Mouse (Mus musculus) forebrain, embryonic 15.5 days (tissue): ENCODE measurements around the gene Cilp. TPM values are rescaled to one million over a fixed set of nuclear protein-coding genes. Genes with fewer than 3 reads are reported as not detected.
"Not testable (repeated sequence)": the region's sequence is repeated elsewhere in the genome, so short reads cannot be mapped to it uniquely, and the experiment has no call there.

Experiments
- ATAC-seq: fragments of 200-750 bp; cut with Nextera tagmentation; replicated peaks from 2 replicates; pipeline ENCODE4 v1.8.0; 2017; ENCODE audit warnings: mild to moderate bottlenecking, moderate TSS enrichment, moderate library complexity
- H3K27ac ChIP-seq: fragments of 300-500 bp; sonication (generic); replicated peaks from 2 replicates; pipeline ENCODE4 v1.5.1; 2015; ENCODE audit warnings: mild to moderate bottlenecking, inconsistent platforms
- H3K27me3 ChIP-seq: fragments of 300-500 bp; sonication (generic); 2 replicates; pipeline ENCODE4 v1.6.1; 2015; ENCODE audit warnings: inconsistent platforms
- H3K36me3 ChIP-seq: fragments of 300-500 bp; sonication (generic); 2 replicates; pipeline ENCODE4 v1.6.1; 2015; ENCODE audit warnings: mild to moderate bottlenecking, inconsistent platforms
- H3K4me1 ChIP-seq: fragments of 300-500 bp; sonication (generic); 2 replicates; pipeline ENCODE4 v1.6.1; 2015; ENCODE audit warnings: inconsistent platforms
- H3K4me2 ChIP-seq: fragments of 300-500 bp; sonication (generic); replicated peaks from 2 replicates; pipeline ENCODE4 v1.6.1; 2015; ENCODE audit warnings: mild to moderate bottlenecking, inconsistent platforms
- H3K4me3 ChIP-seq: fragments of 300-500 bp; sonication (generic); 2 replicates; pipeline ENCODE4 v1.5.1; 2015; ENCODE audit warnings: mild to moderate bottlenecking, inconsistent platforms
- H3K9ac ChIP-seq: fragments of 300-500 bp; sonication (generic); replicated peaks from 2 replicates; pipeline ENCODE4 v1.6.1; 2015; ENCODE audit warnings: mild to moderate bottlenecking, inconsistent platforms
- H3K9me3 ChIP-seq: fragments of 300-500 bp; sonication (generic); 2 replicates; pipeline ENCODE4 v1.6.1; 2016; ENCODE audit warnings: inconsistent platforms
- WGBS: fragments of 180-500 bp; shearing (Covaris S2); methylation state at CpG from one replicate; pipeline ENCODE4 v1.1.7; 2015; ENCODE audit warnings: mixed read lengths; 5-methylcytosine and 5-hydroxymethylcytosine counted together
- polyA plus RNA-seq: library from polyadenylated mRNA; unstranded; fragments of >200 nt; fragmentation: Nextera tagmentation; extraction: Ambion mirVana; gene quantifications from 2 replicates; pipeline ENCODE4 v1.2.1, GENCODE M21; 2015

Cilp gene
- polyA plus RNA-seq, result 0.42 and 0.55 TPM in 2 replicates

DNA sequence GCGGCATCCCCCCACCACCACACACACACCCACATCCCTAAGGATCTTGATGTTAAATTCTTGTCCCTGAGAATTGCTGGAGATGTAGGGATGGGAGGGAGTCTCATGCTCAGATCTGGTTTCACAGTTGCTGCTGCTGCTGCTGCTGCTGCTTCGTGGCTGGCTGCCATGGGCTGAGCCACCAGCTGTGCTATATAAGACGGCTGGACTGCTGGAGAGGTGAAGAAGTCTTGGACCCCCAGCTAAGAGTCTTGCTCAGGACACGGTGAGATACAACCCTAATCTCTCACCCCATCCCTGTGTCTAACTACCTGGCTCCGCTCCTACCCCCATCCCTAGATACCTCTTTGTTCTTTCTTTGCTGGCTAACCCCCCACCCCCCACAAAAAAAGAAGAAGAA is at the start of gene Cilp:
TSS of gene Cilp (plus strand) at position 222 of the 400 bp plus-strand sequence.
- H3K4me2 ChIP-seq, result no peak within 1 kb of the TSS
- H3K4me1 ChIP-seq, result peaks cover 25% of the 10 kb centered on the region
- no peak within 1 kb of the TSS for H3K27ac ChIP-seq
- no peaks in the 10 kb centered on the region for H3K9me3 ChIP-seq
- no peaks in the 10 kb centered on the region for H3K36me3 ChIP-seq
- no peak within 1 kb of the TSS for H3K9ac ChIP-seq
- no peak for ATAC-seq
- H3K27me3 ChIP-seq, result no peaks in the 10 kb centered on the region
- H3K4me3 ChIP-seq, result no peak within 1 kb of the TSS
- WGBS, result 45% methylated on average over 5 of the region's 5 CpGs

DNA sequence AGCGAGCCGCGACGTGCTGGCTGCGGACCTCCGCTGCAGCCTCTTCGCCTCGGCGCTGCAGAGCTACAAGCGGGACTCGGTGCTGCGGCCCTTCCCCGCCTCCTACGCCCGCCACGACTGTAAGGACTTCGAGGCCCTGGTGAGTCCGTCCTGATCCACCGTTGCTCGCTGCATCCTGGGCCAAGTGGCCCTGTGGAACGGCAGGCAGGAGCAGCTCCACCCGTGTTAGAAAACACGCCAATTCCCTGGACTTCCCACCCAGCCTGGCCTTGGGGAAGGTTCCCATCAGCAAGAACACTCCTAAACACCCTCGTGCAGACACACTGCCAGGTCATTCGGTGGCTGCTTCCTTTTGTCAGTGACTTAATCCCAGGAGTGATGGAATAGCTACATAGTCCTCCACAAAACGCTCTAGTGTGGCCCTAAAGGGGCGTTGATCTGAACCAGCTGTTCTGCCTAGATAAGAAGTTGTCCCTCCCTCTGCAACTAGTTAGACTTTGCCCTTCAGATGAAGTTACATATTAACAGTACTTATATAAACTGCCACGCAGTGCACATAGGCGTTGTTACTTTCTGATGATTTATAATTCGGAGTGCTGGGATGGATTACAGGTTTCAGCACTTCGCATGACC is 49.4 kb upstream of the Cilp start:
- ATAC-seq, result no peak
- H3K36me3 ChIP-seq, result no peaks in the 10 kb centered on the region
- peak overlapping the region; percentile 73 for H3K4me3 ChIP-seq
- WGBS, result 13% methylated on average over 28 of the region's 31 CpGs
- H3K27ac ChIP-seq, result peak overlapping the region; percentile 79
- no peaks in the 10 kb centered on the region for H3K9me3 ChIP-seq
- H3K9ac ChIP-seq, result peak overlapping the region; percentile 86
- no peaks in the 10 kb centered on the region for H3K27me3 ChIP-seq
- H3K4me2 ChIP-seq, result peak overlapping the region; percentile 93
- H3K4me1 ChIP-seq, result peaks cover 8% of the 10 kb centered on the region

- 68% methylated on average over 8 of the region's 8 CpGs for WGBS
These were observed 48.0 kb upstream of the Cilp start for GRCm38 (mm10) chr9:65216972-65217371.

GRCm38 (mm10) chr9:65217661-65218060 is 47.3 kb upstream of the Cilp start:
- peaks cover 8% of the 10 kb centered on the region for H3K4me1 ChIP-seq
- no peaks in the 10 kb centered on the region for H3K9me3 ChIP-seq
- no peaks in the 10 kb centered on the region for H3K36me3 ChIP-seq
- H3K9ac ChIP-seq, result no peak overlapping the region
- no peaks in the 10 kb centered on the region for H3K27me3 ChIP-seq
- no peak overlapping the region for H3K4me3 ChIP-seq
- no peak overlapping the region for H3K4me2 ChIP-seq
- no peak for ATAC-seq
- WGBS, result 80% methylated on average over 6 of the region's 6 CpGs
- no peak overlapping the region for H3K27ac ChIP-seq

More at GRCm38 (mm10) chr9:65216972-65217371, 48.0 kb upstream of the Cilp start:
- Histone ChIP-seq H3K4me3 (no peak overlapping the region), H3K27me3 (no peaks in the 10 kb centered on the region), H3K9ac (no peak overlapping the region), H3K4me1 (peaks cover 8% of the 10 kb centered on the region), H3K27ac (no peak overlapping the region), H3K4me2 (no peak overlapping the region), H3K36me3 (no peaks in the 10 kb centered on the region), H3K9me3 (no peaks in the 10 kb centered on the region)
- no peak for ATAC-seq

- no peak overlapping the region for H3K27ac ChIP-seq
- H3K4me1 ChIP-seq, result peaks cover 8% of the 10 kb centered on the region
- no peak for ATAC-seq
- no peaks in the 10 kb centered on the region for H3K9me3 ChIP-seq
- WGBS, result 56% methylated on average over 1 of the region's 1 CpGs
- H3K27me3 ChIP-seq, result no peaks in the 10 kb centered on the region
- no peak overlapping the region for H3K4me2 ChIP-seq
- no peak overlapping the region for H3K4me3 ChIP-seq
- H3K9ac ChIP-seq, result no peak overlapping the region
- H3K36me3 ChIP-seq, result no peaks in the 10 kb centered on the region
These were observed 46.1 kb upstream of the Cilp start for GRCm38 (mm10) chr9:65218916-65219315.

GRCm38 (mm10) chr9:65220398-65220797 is 44.6 kb upstream of the Cilp start:
- not testable (repeated sequence) for H3K4me2 ChIP-seq, H3K9ac ChIP-seq, H3K27me3 ChIP-seq, H3K4me3 ChIP-seq, ATAC-seq, H3K4me1 ChIP-seq, H3K9me3 ChIP-seq, H3K36me3 ChIP-seq, H3K27ac ChIP-seq
- WGBS, result 38% methylated on average over 3 of the region's 3 CpGs

DNA sequence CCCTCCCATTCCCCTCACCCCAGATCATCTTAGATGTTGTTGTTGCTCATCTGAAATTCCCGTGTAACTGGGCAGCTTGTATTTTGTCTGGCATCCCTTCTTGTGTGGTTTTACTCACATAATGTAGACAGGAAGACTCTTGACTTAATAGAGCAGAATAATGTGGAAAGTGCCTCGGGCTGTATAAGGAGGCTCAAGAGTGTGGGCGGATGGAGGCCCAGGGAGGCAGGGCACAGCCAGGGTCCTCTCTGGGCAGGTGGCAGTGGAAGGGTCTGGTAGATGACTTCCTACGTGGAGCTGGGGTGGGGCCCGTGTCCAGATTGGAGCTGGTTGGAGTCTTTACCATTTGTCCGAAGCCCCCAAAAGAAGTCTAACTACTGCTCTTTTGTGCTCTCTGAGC is 41.1 kb upstream of the Cilp start:
- WGBS, result 78% methylated on average over 6 of the region's 6 CpGs
- no peak overlapping the region for H3K4me3 ChIP-seq
- no peak overlapping the region for H3K4me2 ChIP-seq
- H3K36me3 ChIP-seq, result no peaks in the 10 kb centered on the region
- no peaks in the 10 kb centered on the region for H3K27me3 ChIP-seq
- H3K27ac ChIP-seq, result no peak overlapping the region
- no peak overlapping the region for H3K9ac ChIP-seq
- no peak for ATAC-seq
- H3K9me3 ChIP-seq, result no peaks in the 10 kb centered on the region
- no peaks in the 10 kb centered on the region for H3K4me1 ChIP-seq

DNA sequence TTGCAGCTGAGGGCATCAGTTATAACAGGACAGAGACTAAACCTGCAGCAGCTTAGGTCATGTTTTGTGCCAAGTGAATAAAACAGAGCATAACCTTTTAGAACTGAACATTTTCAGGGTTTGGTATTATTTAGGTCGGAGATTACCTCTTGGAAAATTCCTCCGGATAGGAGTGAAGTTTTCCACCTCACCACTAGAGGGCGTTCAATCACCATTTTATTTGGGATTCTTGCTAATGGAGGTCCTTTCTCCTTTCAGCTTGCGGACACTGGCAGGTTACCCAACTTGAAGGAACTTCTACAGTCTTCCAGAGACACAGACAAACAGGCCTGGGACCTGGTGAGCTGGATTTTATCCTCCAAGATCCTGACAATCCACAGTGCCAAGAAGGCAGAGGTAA is 39.2 kb upstream of the Cilp start:
- no peak for ATAC-seq
- 22% methylated on average over 4 of the region's 4 CpGs for WGBS
- Histone ChIP-seq H3K4me1 (no peaks in the 10 kb centered on the region), H3K4me2 (no peak overlapping the region), H3K9me3 (no peaks in the 10 kb centered on the region), H3K4me3 (no peak overlapping the region), H3K36me3 (no peaks in the 10 kb centered on the region), H3K27me3 (no peaks in the 10 kb centered on the region), H3K27ac (no peak overlapping the region), H3K9ac (no peak overlapping the region)

- no peak overlapping the region for H3K9ac ChIP-seq
- H3K9me3 ChIP-seq, result no peaks in the 10 kb centered on the region
- no peaks in the 10 kb centered on the region for H3K27me3 ChIP-seq
- H3K4me3 ChIP-seq, result no peak overlapping the region
- 76% methylated on average over 6 of the region's 6 CpGs for WGBS
- no peak overlapping the region for H3K27ac ChIP-seq
- no peak overlapping the region for H3K4me2 ChIP-seq
- no peaks in the 10 kb centered on the region for H3K36me3 ChIP-seq
- H3K4me1 ChIP-seq, result no peaks in the 10 kb centered on the region
- no peak for ATAC-seq
These were observed 34.7 kb upstream of the Cilp start for GRCm38 (mm10) chr9:65230250-65230649.

DNA sequence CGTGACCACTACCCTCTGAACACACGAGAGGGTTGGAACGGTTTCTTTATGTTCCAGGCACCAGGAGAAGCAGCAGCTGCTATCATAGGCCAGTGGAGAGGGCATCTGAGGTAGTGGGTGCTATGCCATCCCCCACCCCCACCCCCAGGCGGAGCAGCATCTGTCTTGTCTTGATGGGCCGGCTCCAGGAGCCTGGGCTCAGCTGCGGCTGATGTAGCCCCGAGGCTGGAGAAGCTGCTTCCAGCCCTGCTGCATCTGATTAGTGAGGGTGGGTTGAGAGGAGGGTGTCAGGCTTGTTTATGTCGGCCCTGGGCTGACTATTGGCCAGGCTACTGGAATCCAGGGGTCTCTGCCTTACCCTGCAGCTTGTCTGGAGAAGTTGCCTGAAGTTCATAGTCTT is 33.7 kb upstream of the Cilp start:
- Histone ChIP-seq H3K4me2 (no peak overlapping the region), H3K27me3 (no peaks in the 10 kb centered on the region), H3K4me1 (no peaks in the 10 kb centered on the region), H3K9ac (no peak overlapping the region), H3K36me3 (no peaks in the 10 kb centered on the region), H3K4me3 (no peak overlapping the region), H3K9me3 (no peaks in the 10 kb centered on the region), H3K27ac (no peak overlapping the region)
- WGBS, result 64% methylated on average over 8 of the region's 8 CpGs
- ATAC-seq, result no peak

- Histone ChIP-seq H3K36me3 (no peaks in the 10 kb centered on the region), H3K27ac (no peak overlapping the region), H3K4me3 (no peak overlapping the region), H3K9me3 (no peaks in the 10 kb centered on the region), H3K27me3 (no peaks in the 10 kb centered on the region), H3K4me1 (peaks cover 3% of the 10 kb centered on the region; the same call in 1 of the 2 replicates), H3K4me2 (no peak overlapping the region), H3K9ac (no peak overlapping the region)
- no peak for ATAC-seq
- 92% methylated on average over 9 of the region's 9 CpGs for WGBS
These were observed 31.6 kb upstream of the Cilp start for GRCm38 (mm10) chr9:65233243-65233985.

- 85% methylated on average over 3 of the region's 3 CpGs for WGBS
- peaks cover 3% of the 10 kb centered on the region; the same call in 1 of the 2 replicates for H3K4me1 ChIP-seq
- H3K9me3 ChIP-seq, result no peaks in the 10 kb centered on the region
- H3K36me3 ChIP-seq, result no peaks in the 10 kb centered on the region
- H3K4me3 ChIP-seq, result no peak overlapping the region
- no peak overlapping the region for H3K4me2 ChIP-seq
- no peak overlapping the region for H3K27ac ChIP-seq
- H3K9ac ChIP-seq, result no peak overlapping the region
- ATAC-seq, result no peak
- no peaks in the 10 kb centered on the region for H3K27me3 ChIP-seq
These were observed 30.2 kb upstream of the Cilp start for GRCm38 (mm10) chr9:65234734-65235133.
